Mouse (Mus musculus) adrenal gland (tissue): Measurements from ENCODE around the gene Sec23a.
"Not testable (repeated sequence)": the region's sequence is repeated elsewhere in the genome, so short reads cannot be mapped to it uniquely, and the experiment has no call there.

Experiments used
- intact Hi-C: fragments of 180-260 bp; cut with DNase I; formaldehyde crosslinking; loops from one replicate; pipeline ENCODE4 v1.15.1; 2025

Sec23a gene

GRCm38 (mm10) chr12:58985766-58986165 is 26.1 kb downstream of the Sec23a start:
- intact Hi-C loops = no loop called here

- intact Hi-C loops = not testable (repeated sequence)
These were observed 30.6 kb downstream of the Sec23a start for GRCm38 (mm10) chr12:58981178-58981661.

- intact Hi-C loops = no loop called here
These were observed 34.9 kb downstream of the Sec23a start for GRCm38 (mm10) chr12:58976966-58977365.

- intact Hi-C loops = no loop called here
These were observed 47.2 kb downstream of the Sec23a start for GRCm38 (mm10) chr12:58964583-58964982.

- intact Hi-C loops = no loop called here
These were observed 51.0 kb downstream of the Sec23a start for GRCm38 (mm10) chr12:58960844-58961243.

GRCm38 (mm10) chr12:58956624-58957023 is 55.2 kb downstream of the Sec23a start:
- intact Hi-C loops = no loop called here

GRCm38 (mm10) chr12:58956162-58956561 is 55.7 kb downstream of the Sec23a start:
- intact Hi-C loops = no loop called here

GRCm38 (mm10) chr12:58947879-58948278 is 63.9 kb downstream of the Sec23a start:
- intact Hi-C loops = loop anchor here (5.0 kb wide), 1 partner anchor 1121 kb away; no protein-coding TSS in a partner anchor

GRCm38 (mm10) chr12:58947231-58947630 is 64.6 kb downstream of the Sec23a start:
- intact Hi-C loops = loop anchor here (5.0 kb wide), 1 partner anchor 1120 kb away; no protein-coding TSS in a partner anchor

GRCm38 (mm10) chr12:58942544-58942943 is 69.3 kb downstream of the Sec23a start:
- intact Hi-C loops = no loop called here

GRCm38 (mm10) chr12:58934580-58934979 is 77.2 kb downstream of the Sec23a start:
- intact Hi-C loops = no loop called here

- intact Hi-C loops = no loop called here
These were observed 86.8 kb downstream of the Sec23a start for GRCm38 (mm10) chr12:58924996-58925395.

- intact Hi-C loops = no loop called here
These were observed 87.8 kb downstream of the Sec23a start for GRCm38 (mm10) chr12:58924025-58924424.

GRCm38 (mm10) chr12:58920775-58921174 is 91.0 kb downstream of the Sec23a start:
- intact Hi-C loops = no loop called here

- intact Hi-C loops = no loop called here
These were observed 92.3 kb downstream of the Sec23a start for GRCm38 (mm10) chr12:58919516-58919915.

- intact Hi-C loops = no loop called here
These were observed 102.0 kb downstream of the Sec23a start for GRCm38 (mm10) chr12:58909826-58910225.
